Mouse (Mus musculus) frontal cortex, adult (tissue): ENCODE data around the gene Zmynd10.
A peak's percentile ranks its signal among the peaks of the same experiment; 100 is the strongest.

Source experiments
- ATAC-seq: cut with Nextera tagmentation; 2 replicates; pipeline ENCODE4 v1.9.2; 2017; ENCODE audit warnings: mild to moderate bottlenecking, moderate library complexity, mixed read lengths; ENCODE audit not compliant: low TSS enrichment

The Zmynd10 gene

DNA sequence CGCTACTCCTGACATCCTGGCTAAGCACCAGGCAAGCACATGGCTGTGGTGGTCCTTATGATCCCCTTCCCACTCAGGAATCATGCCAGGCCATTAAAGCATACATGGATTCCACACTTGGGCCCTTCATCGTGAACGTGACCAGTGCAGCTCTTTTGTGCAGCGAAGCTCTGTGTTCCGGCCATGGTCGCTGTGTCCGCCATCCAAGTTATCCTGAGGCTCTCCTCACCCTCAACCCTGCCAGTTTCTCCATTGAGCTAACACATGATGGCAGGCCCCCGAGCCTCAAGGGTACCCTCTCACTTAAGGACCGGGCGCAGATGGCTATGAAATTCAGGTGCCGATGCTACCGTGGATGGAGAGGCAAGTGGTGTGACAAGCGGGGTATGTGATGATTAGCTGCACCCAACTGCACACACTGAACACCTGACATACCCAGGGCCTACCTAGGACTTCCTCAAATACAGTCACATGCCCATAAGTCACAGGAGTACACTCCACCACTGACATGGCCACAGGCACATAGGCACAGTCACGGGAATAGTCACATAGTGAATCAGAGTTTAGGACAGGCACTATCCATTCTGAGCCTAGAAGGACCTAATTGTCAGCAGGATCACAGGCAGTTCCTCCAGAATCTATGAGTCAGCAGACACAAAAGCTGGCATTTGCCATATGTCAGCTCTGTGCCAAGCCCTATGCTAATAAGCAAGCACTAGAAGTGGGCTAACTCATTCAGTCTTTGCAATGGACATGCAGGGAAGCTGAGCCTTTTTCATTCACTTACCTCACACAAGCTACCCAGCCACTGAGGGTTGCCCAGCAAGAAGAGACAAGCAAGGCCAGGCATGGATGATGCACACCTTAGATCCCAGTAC, 32.2 kb downstream of the Zmynd10 start:
- ATAC-seq = no peak

DNA sequence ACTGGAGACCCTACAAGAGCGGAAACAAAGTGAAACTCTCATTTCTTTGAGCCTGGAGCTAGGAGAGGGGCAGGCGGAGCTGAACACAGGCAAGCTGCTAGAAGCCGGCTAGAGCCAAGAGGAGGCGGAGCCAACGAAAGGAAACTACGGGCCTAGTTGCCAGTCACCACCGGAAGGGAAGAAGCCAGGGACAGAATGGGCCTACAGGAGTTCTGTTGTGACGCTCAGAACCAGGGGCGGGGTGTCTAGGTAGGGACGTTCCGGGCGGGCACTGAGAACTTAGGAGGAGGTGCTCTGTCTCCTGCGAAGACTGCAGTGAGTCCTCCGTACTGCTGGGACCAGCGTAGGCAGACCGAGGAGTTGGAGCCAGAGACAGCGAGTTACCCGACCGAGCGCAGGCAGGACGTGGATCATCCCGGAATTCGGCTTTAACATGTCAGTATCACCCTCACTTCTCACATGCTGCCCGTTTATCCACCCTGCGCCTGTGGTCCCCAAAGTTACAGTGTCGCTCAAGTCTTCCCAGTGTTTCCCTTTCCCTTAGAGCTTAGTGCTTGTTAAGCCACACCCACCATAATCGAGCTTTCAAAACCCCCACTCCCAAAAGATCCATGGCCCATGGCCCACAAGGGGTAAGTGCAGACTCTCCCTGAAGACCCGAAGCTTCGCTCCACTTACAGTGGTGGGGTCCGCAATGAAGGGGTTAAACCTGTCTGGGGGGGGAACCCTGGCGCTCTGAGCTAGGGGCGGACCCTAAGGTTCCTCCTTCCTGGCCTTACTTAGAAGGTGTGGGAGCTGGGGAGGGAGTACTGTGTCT, 33.6 kb downstream of the Zmynd10 start, which contains the start of gene Hyal3:
TSS of gene Hyal3 (plus strand) at position 318 of the 817 bp plus-strand sequence.
- peak; percentile 91 for ATAC-seq

DNA sequence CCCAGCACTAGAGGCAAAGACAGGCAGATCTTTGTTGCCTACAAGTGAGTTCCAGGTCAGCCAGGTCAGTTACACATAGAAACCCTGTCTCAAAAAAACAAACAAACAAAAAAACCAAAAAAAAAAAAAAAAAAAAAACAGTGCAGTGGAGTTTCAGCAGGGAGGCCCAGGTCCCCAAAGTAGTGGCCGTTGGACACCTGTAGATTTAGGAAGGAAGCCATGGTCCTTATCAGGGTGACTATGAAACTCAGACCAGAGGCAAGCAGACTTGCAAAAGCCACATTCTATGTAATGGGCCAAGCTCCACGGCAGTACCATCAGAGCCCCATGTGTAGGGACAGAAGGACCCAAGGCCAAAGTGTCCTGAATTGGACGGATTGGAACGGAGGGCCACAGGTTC, 34.5 kb downstream of the Zmynd10 start:
- no peak for ATAC-seq

DNA sequence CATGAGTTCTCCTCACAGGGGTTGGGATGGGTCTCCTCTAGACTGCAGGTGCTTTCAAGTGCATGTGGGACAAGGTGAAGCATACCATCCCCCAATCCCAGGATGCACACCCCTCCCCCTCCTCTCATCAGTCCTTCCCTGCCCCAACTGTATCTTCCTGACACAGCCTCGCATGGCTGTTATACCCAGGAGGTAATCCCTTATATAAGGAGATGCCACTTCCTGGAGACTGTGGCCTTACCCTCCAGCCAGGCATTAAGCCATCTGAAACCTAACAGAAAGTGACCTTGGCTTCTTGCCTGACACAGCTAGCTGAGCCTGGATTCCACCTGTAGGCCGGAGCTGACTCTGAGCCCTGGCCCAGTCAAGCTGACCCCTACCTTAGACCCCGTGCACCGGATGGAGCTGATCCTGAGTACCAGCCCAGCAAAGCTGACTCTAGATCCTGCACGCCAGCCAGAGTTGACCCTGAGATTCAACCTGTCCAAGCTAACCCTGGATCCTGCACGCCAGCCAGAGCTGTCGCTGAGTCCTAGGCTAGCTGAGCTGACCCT, 35.5 kb downstream of the Zmynd10 start:
- no peak for ATAC-seq

DNA sequence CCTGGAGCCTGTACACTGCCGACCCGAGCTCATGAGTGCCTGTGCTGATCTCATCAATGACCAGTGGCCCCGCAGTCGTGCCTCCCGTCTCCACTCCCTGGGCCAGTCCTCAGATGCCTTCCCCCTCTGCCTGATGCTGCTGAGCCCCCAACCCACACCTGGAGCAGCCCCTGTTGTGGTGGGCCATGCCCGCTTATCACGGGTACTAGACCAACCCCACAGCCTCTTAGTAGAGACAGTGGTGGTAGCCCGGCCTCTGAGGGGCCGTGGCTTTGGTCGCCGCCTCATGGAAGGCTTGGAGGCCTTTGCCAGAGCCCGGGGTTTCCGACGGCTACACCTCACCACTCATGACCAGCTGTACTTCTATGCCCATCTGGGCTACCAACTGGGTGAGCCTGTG, 36.1 kb downstream of the Zmynd10 start:
- ATAC-seq = no peak

DNA sequence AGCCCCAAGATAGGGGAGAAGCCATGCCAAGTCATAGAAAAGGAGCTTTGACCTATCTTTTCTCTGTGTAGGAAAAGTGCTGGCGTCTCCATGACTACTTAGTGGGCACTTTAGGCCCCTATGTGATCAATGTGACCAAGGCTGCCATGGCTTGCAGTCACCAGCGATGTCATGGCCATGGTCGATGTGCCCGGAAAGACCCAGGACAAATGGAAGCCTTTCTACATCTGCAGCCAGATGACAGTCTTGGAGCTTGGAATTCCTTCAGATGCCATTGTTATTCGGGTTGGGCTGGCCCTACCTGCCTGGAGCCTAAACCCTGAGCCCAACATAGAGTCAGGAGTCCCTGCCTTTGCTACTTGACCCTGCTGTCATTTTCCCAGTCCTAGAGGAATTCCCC, 39.4 kb downstream of the Zmynd10 start:
- no peak for ATAC-seq

DNA sequence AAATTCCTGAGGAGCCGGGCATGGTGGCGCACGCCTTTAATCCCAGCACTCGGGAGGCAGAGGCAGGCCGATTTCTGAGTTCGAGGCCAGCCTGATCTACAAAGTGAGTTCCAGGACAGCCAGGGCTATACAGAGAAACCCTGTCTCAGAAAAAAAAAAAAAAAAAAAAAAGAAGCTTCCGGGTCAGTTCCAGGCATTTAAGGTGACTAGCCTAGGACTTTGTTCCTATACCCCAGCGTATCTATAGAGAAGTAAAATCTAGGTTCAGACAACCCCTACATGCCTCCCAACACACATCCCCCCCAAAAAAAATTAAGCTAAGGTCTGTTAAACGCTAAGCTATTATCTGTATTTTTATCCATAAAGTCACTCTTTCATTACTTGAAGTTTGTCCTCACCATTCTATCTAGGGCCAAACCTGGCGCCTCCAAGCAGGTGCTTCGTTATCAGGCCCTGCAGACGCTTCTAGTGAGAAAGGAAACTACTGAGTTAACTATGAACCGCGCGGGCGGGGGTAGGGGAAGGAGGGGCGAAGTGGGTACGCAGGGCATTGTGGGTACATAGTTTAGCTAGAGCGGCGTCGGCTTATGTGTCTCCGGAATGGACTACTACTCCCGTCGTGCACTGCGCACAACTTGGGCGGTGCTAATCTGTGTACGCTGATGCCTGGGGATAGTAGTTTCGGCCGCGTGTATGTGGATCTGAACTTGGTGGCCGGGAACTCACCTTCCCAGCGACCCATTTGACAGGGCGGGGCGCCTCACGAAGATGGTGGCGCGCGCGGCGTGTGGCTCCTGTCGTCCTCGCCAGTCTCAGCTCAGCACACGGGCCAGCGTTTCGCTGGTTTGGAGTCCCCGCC, 40.1 kb downstream of the Zmynd10 start, which contains the start of gene Ifrd2:
TSS of gene Ifrd2 (plus strand) at position 669 of the 859 bp plus-strand sequence.
- ATAC-seq = peak; percentile 95

DNA sequence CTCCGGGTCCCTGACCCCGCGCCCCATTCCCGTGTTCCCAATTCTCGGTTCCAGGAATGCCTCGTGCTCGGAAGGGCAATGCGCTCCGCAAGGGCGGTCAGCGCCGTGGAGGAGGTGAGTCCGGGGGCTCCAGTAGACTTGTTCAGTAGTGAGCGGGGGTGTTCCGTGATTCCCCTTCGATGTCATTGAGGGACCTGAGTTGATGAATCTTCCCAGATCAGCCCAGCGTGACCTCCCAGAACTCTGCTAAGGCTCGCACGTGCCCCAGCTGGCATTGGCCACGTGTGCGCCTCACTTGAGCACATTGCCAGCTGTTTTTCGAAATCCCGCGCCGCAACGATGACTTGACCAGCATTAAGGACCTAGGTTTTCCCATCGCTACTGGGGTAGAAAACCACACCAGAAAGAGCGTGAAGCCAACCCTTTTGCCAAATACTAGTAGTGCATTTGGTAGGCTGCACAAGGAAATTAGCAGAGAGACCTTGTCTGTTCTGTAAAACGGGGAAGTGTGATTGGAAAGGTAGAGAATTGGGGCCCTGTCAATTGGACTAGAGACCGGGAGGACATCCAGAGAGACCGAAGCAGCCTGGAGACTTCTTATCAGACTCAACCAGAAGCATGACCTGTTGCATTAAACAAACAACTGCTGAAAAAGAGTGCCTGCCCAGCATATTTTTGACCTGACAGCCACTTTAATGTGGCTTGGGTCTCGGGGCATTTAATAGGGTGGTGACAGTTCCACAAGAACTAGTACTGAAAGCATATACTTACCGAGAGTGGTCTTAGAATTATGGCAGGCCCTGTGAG, 40.9 kb downstream of the Zmynd10 start:
- ATAC-seq = peak; percentile 13; the same call in 1 of the 2 replicates

DNA sequence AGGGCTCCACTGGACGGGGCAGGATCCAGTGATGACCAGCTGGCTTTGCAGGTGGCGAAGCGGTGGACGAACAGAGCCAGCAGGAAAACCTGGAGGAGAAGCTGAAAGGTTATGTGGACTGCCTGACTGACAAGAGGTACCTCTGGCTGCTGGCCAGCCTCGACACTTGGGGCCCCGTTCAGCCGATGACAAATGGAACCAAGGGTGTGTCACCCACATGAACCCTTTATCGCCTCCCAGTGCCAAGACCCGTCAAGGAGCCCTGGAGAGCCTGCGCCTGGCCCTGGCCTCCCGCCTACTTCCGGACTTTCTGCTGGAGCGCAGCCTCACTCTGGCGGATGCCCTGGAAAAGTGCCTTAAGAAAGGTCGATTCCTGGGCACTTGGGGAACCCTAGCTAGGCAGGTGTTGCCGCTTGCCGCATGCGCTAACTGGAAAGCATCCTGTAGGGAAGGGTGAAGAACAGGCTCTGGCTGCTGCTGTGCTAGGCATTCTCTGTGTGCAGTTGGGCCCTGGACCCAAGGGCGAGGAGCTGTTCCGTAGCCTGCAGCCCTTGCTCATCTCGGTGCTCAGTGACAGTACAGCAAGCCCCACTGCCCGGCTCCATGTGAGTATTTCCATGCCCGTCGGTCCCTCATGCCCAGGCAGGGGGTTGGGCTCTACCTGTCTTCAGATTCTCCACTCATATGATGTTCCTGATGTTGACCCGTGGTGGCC, 43.1 kb downstream of the Zmynd10 start:
- no peak for ATAC-seq

DNA sequence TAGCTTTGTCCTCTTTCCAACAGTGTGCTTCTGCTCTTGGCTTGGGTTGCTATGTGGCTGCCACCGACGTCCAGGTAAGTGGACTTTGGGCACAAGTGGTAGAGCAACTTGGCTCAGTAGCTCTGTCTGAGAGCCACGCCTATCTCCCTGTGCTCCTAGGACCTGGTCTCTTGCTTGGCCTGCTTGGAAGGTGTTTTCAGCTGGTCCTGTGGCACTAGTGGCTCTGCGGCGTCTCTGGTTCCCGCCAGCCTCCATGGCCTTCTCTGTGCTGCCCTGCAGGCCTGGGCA, 43.6 kb downstream of the Zmynd10 start:
- ATAC-seq = no peak

DNA sequence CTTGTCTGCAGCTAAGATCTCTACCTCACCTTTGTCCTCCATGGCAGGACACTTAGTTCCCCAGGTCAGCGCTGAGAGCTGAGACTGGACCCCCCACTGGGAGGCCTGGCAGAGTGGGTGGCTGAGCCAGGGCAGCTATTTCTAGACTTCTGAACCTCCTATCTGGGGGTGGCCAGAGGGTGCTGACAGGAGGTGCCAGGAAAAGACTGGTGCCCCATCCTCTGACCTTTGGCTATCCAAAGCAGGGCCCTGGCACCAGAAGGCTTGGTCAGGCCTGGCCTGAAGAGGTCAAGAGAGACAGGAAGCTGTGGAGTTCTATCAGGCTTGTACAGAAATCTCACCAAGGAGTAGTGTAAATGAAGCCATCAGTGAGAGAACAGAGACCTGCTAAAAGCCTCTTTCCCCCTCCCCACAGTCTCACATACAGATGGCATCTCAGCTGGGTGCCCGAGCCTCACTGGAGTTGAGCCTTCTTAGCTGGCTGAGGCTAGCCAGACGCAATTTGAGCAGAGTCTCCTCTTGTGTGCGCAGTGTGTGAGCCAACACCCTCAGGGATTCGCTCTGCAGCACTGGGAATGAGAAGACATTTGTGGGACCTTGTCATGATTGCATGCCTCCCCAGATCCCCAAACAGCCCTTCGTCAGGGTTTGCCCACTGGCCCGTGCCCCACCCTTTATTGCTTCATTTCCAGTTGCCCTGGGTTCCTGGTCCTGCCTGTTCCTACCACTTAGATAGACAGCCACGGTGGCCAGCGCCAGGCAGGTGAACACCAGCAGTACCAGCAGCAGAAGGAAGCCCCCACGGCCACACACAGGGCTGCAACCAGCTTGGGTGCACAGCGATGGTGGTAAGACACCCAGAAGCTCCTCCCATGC, 46.2 kb downstream of the Zmynd10 start:
- no peak for ATAC-seq

DNA sequence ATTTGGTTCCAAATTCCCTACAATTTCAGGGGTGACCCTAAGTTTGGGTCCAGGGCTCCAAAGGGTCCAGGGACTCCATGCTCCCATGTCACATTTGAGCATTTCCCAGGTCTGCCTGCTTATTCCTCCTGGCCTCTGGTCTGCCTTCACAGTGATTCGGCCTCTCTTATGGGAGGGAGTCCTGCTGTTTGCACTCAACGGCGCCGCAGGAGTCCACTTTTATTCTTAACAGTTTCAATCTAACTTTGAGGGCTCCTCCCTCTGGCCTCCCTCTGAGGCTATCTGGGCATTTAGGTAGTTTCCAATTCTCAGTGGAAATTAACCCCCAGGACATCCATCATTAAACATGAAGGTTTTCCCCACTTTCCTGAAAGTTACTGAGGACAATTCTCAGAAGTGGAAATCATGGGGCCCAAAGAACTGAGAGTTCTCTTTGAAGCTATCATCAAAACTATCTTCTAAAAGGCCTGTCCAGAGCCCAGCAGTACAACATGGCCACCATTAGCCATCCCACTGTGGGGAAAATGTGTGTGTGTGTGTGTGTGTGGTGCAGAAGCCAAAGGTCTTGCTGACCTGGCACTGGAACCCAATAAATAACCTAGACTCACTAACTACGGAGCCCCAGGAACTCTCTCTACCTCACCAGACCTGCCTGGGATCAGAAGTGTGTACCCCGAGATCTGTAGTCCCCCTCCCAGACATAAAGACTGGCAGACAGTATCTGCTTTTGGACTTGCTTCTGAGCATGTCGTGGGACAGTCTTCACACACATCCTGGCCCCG, 47.4 kb downstream of the Zmynd10 start:
- ATAC-seq = no peak

DNA sequence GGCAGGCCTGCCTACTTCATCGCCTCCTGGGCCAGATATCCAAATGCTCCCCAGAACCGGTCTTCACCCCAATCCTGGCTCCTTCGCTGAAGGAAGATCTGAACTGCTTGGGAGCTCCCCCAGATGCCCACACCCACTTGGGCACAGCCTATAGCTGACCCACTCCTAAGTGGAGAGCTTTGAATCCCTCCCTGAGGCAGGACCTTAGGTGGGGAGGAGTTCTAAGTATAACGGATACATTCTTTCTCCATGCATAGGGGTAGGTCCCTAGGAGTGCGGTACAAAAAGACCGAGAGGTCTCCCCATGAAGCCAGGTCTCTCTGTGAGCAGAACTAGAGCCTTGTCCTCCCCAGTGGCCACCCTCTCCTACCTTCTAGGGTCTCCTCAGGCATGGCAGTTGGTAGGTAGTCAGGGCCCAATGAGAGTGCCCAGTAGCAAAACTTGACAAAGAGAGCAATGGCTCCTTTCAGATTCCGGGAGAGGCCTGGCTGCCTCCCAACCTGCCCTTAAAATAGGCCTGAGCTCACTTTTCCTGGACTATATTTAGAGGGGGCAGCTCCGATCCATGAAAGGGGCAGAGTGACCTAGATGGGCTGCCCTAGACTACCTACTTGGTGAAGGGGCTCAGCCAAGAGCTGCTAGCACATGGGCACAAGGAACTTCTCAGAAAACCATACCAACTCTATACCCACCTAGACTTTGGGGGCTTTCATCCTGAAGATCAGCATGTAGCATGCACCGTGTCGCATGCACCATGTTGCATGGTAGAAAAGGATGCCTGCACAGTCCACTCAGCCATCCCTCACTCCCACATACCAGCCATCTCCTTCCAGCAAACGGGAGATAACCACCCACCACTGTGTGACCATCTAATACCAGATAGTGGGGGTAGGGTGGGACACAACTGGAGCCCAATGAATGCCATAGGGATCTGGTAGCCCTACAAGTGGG, 49.8 kb downstream of the Zmynd10 start:
- no peak for ATAC-seq

DNA sequence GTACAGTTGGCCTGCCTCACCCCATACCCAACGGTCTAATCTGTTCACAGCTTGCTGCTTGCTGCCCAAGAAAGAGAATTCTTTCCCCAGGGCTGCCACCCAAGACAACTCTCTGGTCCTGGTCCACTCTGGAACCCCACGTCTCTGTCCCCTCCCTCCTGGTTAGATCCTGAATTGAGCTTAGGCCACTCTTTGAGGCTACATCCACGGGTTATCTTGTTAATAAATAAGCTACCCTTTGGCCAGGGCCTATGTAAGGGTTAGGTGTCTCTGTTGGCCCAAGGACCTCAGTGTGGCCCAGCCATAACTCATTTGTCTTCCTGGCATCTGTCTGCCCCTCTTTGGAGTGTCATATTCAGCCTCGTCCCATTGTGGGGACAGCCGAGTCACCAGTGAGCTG, 51.3 kb downstream of the Zmynd10 start:
- no peak for ATAC-seq

DNA sequence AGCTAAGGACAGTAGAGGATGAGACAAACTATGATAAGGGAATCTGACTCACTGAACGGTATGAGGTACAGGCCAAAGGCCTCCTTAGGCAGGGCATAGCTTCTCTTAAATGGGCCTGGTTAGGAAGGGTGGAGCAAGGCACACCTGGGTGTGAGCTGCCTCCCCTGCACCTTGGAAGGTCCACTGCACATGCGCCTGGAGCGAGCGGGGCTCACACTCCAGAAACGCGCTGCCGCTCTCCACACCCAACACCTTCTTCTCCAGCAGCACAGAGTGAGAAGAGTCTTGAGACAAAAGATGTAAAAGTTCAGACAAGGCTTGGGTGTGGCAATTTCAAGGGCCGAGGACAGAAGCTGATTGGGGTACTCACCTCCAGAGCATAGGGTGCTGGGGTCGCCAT, 52.3 kb downstream of the Zmynd10 start:
- no peak for ATAC-seq

DNA sequence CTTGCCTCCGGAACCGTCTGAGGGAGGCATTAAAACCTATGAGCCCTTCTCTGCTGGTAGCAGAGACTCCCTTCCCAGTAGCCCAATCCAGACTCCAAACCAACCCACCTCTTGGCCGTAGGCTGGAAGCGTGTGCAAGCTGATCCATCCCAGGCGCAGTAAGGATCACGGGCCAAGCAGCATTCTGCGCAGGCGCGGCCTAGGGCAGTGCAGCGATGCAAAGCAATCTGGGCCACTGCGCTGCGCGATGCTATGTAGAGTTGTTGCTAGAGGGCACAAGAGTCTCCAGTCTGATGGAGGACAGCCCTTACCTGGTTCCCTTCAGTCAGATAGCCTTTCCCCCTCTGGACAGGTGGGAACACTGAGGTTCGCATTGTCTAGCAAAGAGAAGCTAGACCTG, 52.7 kb downstream of the Zmynd10 start:
- no peak for ATAC-seq

DNA sequence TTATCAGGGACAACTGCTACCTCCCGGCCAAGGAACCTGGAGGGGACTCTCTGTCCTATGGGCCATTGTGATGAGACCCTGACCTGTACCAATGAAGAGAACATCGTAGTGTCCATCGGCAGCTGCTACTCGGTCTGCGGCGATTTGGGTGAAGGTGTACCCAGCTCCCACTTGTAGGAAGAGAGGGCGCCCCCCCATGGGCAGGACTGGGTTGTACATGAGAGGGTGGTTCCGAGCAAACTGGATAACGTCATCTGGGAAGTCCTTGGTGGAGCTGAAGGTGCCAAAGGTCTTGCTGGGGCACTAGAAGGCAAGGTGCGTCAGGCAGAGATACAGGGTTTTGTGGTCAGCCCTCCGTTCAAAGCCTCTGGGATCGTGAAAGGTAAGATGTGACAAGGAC, 53.6 kb downstream of the Zmynd10 start:
- no peak for ATAC-seq
